Mouse (Mus musculus) megakaryocyte-erythroid progenitor cell, adult 5-6 weeks (primary cell): ENCODE data around the gene Cep112. TPM values are rescaled to one million over a fixed set of nuclear protein-coding genes. Genes with fewer than 3 reads are reported as not detected.

Experiments used
- ATAC-seq: replicated peaks from 2 replicates; pipeline ENCODE4 v1.8.0; 2016; ENCODE audit warnings: mild to moderate bottlenecking, inconsistent platforms; ENCODE audit not compliant: severe bottlenecking, poor library complexity, low FRiP score, low TSS enrichment
- total RNA-seq, 2 experiments: library from RNA; stranded (forward) in 1 of 2; stranded (reverse) in 1 of 2; fragments of 200-1000, 215-1000 nt in 1 of 2; fragments of >200 nt in 1 of 2; fragmentation: Nextera tagmentation in 1 of 2; gene quantifications; 2 replicates each; pipeline ENCODE4 v1.2.3; 2014 to 2017

Gene Cep112
- total RNA-seq, 2 experiments from 2014 or later: 0.11 TPM; not detected in 1

- no peak for ATAC-seq
Measured at GRCm38 (mm10) chr11:108893855-108894510, 469.0 kb downstream of the Cep112 start.

- no peak for ATAC-seq
Measured at GRCm38 (mm10) chr11:108897034-108897433, 472.0 kb downstream of the Cep112 start.

GRCm38 (mm10) chr11:108898063-108898462, 473.1 kb downstream of the Cep112 start:
- no peak for ATAC-seq

GRCm38 (mm10) chr11:108898483-108898882, 473.5 kb downstream of the Cep112 start:
- no peak for ATAC-seq

GRCm38 (mm10) chr11:108900718-108901488, 475.9 kb downstream of the Cep112 start:
- no peak for ATAC-seq

GRCm38 (mm10) chr11:108901670-108902069, 476.7 kb downstream of the Cep112 start:
- ATAC-seq: no peak

GRCm38 (mm10) chr11:108902303-108902702, 477.3 kb downstream of the Cep112 start:
- no peak for ATAC-seq

- ATAC-seq: no peak
Measured at GRCm38 (mm10) chr11:108906590-108907254, 481.7 kb downstream of the Cep112 start.

GRCm38 (mm10) chr11:108909396-108910195, 484.6 kb downstream of the Cep112 start:
- ATAC-seq: no peak

Other genes with a start within 250 kb of the Cep112 start
- gene Apoh, start 81.8 kb upstream of the Cep112 start, total RNA-seq (2014; fragmentation: Nextera tagmentation): not detected in 2 replicates
- not detected in 2 replicates for gene Apoh, start 81.8 kb upstream of the Cep112 start, total RNA-seq (2017)
- gene Prkca, start 81.3 kb upstream of the Cep112 start, total RNA-seq (2014; fragmentation: Nextera tagmentation): 9.6 and 11.4 TPM in 2 replicates
- gene Prkca, start 81.3 kb upstream of the Cep112 start, total RNA-seq (2017): 4.9 and 8.2 TPM in 2 replicates